Mouse (Mus musculus): ENCODE measurements at regions not wholly inside any gene's neighbourhood (a gene's known extent, or its start where the extent isn't known, plus 50 kb on each side); places are given as distances from the start of the nearest gene placed in this dataset.

GRCm38 (mm10) chr9:112799583-112800220 lies 564.0 kb upstream of the Arpp21 start:
- no peak for ATAC-seq (ENCODE audit: low FRiP score, low TSS enrichment)
- Histone ChIP-seq H3K4me1 (replicated peaks; ENCODE audit: control insufficient read depth, insufficient read depth) (no peaks in the 10 kb centered on the region), H3K9ac (ENCODE audit: low read length) (no peak overlapping the region), H3K36me3 (ENCODE audit: control insufficient read depth, insufficient read depth, low read length) (no peaks in the 10 kb centered on the region), H3K9me3 (ENCODE audit: control insufficient read depth, low read length) (no peaks in the 10 kb centered on the region), H3K27ac (replicated peaks) (no peak overlapping the region), H3K27me3 (ENCODE audit: control insufficient read depth, insufficient read depth, low read length) (no peaks in the 10 kb centered on the region), H3K4me3 (ENCODE audit: low read depth, low read length) (no peak overlapping the region), H3K4me2 (replicated peaks; ENCODE audit: low read depth) (no peak overlapping the region)
- no peak for DNase-seq (ENCODE audit: low spot score)
- no peak for TF ChIP-seq EP300 (optimal IDR thresholded peaks at IDR 0.05)
- no peak for TF ChIP-seq CTCF (IDR thresholded peaks at IDR 0.05; ENCODE audit: low read depth)
- 72% methylated on average over 2 of the region's 2 CpGs for WGBS

- no peak overlapping the region for H3K4me3 ChIP-seq (ENCODE audit: low read depth, low read length)
- H3K9ac ChIP-seq (ENCODE audit: low read length) = no peak overlapping the region
- no peaks in the 10 kb centered on the region for H3K27me3 ChIP-seq (ENCODE audit: control insufficient read depth, insufficient read depth, low read length)
- no peak overlapping the region for H3K4me2 ChIP-seq (replicated peaks; ENCODE audit: low read depth)
- DNase-seq (ENCODE audit: low spot score) = no peak
- no peak overlapping the region for H3K27ac ChIP-seq (replicated peaks)
- no peak for ATAC-seq (ENCODE audit: low FRiP score, low TSS enrichment)
- TF ChIP-seq EP300 (optimal IDR thresholded peaks at IDR 0.05) (no peak), CTCF (IDR thresholded peaks at IDR 0.05; ENCODE audit: low read depth) (peak; percentile 56)
- no peaks in the 10 kb centered on the region for H3K36me3 ChIP-seq (ENCODE audit: control insufficient read depth, insufficient read depth, low read length)
- no peaks in the 10 kb centered on the region for H3K4me1 ChIP-seq (replicated peaks; ENCODE audit: control insufficient read depth, insufficient read depth)
- WGBS = 57% methylated on average over 2 of the region's 2 CpGs
- no peaks in the 10 kb centered on the region for H3K9me3 ChIP-seq (ENCODE audit: control insufficient read depth, low read length)
These were observed 557.8 kb upstream of the Arpp21 start for GRCm38 (mm10) chr9:112793537-112793936.

GRCm38 (mm10) chr9:112771981-112772380 lies 536.2 kb upstream of the Arpp21 start:
- H3K4me3 ChIP-seq (ENCODE audit: low read depth, low read length) = no peak overlapping the region
- no peak overlapping the region for H3K27ac ChIP-seq (replicated peaks)
- no peak overlapping the region for H3K9ac ChIP-seq (ENCODE audit: low read length)
- no peaks in the 10 kb centered on the region for H3K27me3 ChIP-seq (ENCODE audit: control insufficient read depth, insufficient read depth, low read length)
- TF ChIP-seq EP300 (optimal IDR thresholded peaks at IDR 0.05) = no peak
- no peak for TF ChIP-seq CTCF (IDR thresholded peaks at IDR 0.05; ENCODE audit: low read depth)
- 70% methylated on average over 3 of the region's 3 CpGs for WGBS
- H3K4me1 ChIP-seq (replicated peaks; ENCODE audit: control insufficient read depth, insufficient read depth) = no peaks in the 10 kb centered on the region
- no peak for DNase-seq (ENCODE audit: low spot score)
- no peaks in the 10 kb centered on the region for H3K9me3 ChIP-seq (ENCODE audit: control insufficient read depth, low read length)
- H3K36me3 ChIP-seq (ENCODE audit: control insufficient read depth, insufficient read depth, low read length) = no peaks in the 10 kb centered on the region
- no peak for ATAC-seq (ENCODE audit: low FRiP score, low TSS enrichment)
- H3K4me2 ChIP-seq (replicated peaks; ENCODE audit: low read depth) = no peak overlapping the region

- no peak overlapping the region for H3K4me2 ChIP-seq (replicated peaks; ENCODE audit: low read depth)
- no peaks in the 10 kb centered on the region for H3K4me1 ChIP-seq (replicated peaks; ENCODE audit: control insufficient read depth, insufficient read depth)
- H3K4me3 ChIP-seq (ENCODE audit: low read depth, low read length) = no peak overlapping the region
- DNase-seq (ENCODE audit: low spot score) (no peak), ATAC-seq (ENCODE audit: low FRiP score, low TSS enrichment) (no peak)
- TF ChIP-seq CTCF (IDR thresholded peaks at IDR 0.05; ENCODE audit: low read depth) = no peak
- TF ChIP-seq EP300 (optimal IDR thresholded peaks at IDR 0.05) = no peak
- no peaks in the 10 kb centered on the region for H3K27me3 ChIP-seq (ENCODE audit: control insufficient read depth, insufficient read depth, low read length)
- no peaks in the 10 kb centered on the region for H3K36me3 ChIP-seq (ENCODE audit: control insufficient read depth, insufficient read depth, low read length)
- no peaks in the 10 kb centered on the region for H3K9me3 ChIP-seq (ENCODE audit: control insufficient read depth, low read length)
- WGBS = 43% methylated on average over 5 of the region's 5 CpGs
- H3K27ac ChIP-seq (replicated peaks) = no peak overlapping the region
- H3K9ac ChIP-seq (ENCODE audit: low read length) = no peak overlapping the region
These were observed 508.9 kb upstream of the Arpp21 start for GRCm38 (mm10) chr9:112744616-112745015.

- H3K4me1 ChIP-seq (replicated peaks; ENCODE audit: control insufficient read depth, insufficient read depth) = no peaks in the 10 kb centered on the region
- 44% methylated on average over 1 of the region's 1 CpGs for WGBS
- no peaks in the 10 kb centered on the region for H3K27me3 ChIP-seq (ENCODE audit: control insufficient read depth, insufficient read depth, low read length)
- no peak overlapping the region for H3K9ac ChIP-seq (ENCODE audit: low read length)
- no peak for ATAC-seq (ENCODE audit: low FRiP score, low TSS enrichment)
- H3K27ac ChIP-seq (replicated peaks) = no peak overlapping the region
- no peaks in the 10 kb centered on the region for H3K36me3 ChIP-seq (ENCODE audit: control insufficient read depth, insufficient read depth, low read length)
- no peak overlapping the region for H3K4me2 ChIP-seq (replicated peaks; ENCODE audit: low read depth)
- DNase-seq (ENCODE audit: low spot score) = no peak
- TF ChIP-seq CTCF (IDR thresholded peaks at IDR 0.05; ENCODE audit: low read depth) (no peak), EP300 (optimal IDR thresholded peaks at IDR 0.05) (no peak)
- no peaks in the 10 kb centered on the region for H3K9me3 ChIP-seq (ENCODE audit: control insufficient read depth, low read length)
- H3K4me3 ChIP-seq (ENCODE audit: low read depth, low read length) = no peak overlapping the region
These were observed 508.3 kb upstream of the Arpp21 start for GRCm38 (mm10) chr9:112743871-112744590.

- H3K27me3 ChIP-seq (ENCODE audit: control insufficient read depth, insufficient read depth, low read length) = no peaks in the 10 kb centered on the region
- no peak overlapping the region for H3K4me2 ChIP-seq (replicated peaks; ENCODE audit: low read depth)
- H3K36me3 ChIP-seq (ENCODE audit: control insufficient read depth, insufficient read depth, low read length) = no peaks in the 10 kb centered on the region
- H3K4me1 ChIP-seq (replicated peaks; ENCODE audit: control insufficient read depth, insufficient read depth) = no peaks in the 10 kb centered on the region
- DNase-seq (ENCODE audit: low spot score) (no peak), ATAC-seq (ENCODE audit: low FRiP score, low TSS enrichment) (no peak)
- H3K27ac ChIP-seq (replicated peaks) = no peak overlapping the region
- TF ChIP-seq EP300 (optimal IDR thresholded peaks at IDR 0.05) (no peak), CTCF (IDR thresholded peaks at IDR 0.05; ENCODE audit: low read depth) (no peak)
- no peak overlapping the region for H3K9ac ChIP-seq (ENCODE audit: low read length)
- H3K9me3 ChIP-seq (ENCODE audit: control insufficient read depth, low read length) = no peaks in the 10 kb centered on the region
- no peak overlapping the region for H3K4me3 ChIP-seq (ENCODE audit: low read depth, low read length)
These were observed 500.0 kb upstream of the Arpp21 start for GRCm38 (mm10) chr9:112735761-112736160.

All from stomach, postnatal 0 days (tissue).